Mouse (Mus musculus) stomach, postnatal 0 days (tissue): ENCODE data around the gene Asic4.

ENCODE experiments used
- CTCF ChIP-seq: IDR thresholded peaks from 2 replicates; pipeline ENCODE4 v1.5.1; 2016; ENCODE audit warnings: antibody characterized with exemption, low read depth, mild to moderate bottlenecking, moderate library complexity
- EP300 ChIP-seq: optimal IDR thresholded peaks from 2 replicates; pipeline ENCODE3; 2016; ENCODE audit warnings: antibody characterized with exemption

DNA sequence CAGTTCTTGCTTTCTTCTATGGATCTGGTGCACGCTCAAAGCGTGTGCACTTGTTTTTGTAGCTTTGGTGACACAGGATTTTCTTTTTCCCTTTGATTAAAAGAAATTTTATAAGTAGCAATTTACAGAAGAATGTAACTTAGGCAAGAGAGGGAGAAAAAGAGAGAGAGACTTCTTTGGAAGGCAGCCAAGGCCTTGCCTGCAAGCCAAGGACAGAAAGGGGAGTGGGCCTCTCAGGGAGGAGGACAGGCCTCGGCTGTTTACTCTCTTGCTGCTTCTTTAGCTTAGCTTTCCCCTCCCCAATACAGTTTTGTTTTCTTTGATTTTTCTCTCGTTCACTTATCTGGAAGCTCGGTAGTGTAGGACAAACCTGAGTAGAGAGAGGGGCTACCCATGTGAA, 69.3 kb downstream of the Asic4 start:
- TF ChIP-seq CTCF = no peak
- no peak for TF ChIP-seq EP300
